Mouse (Mus musculus) heart, adult 18-20 months (tissue): ENCODE measurements around the gene Ydjc. TPM values are rescaled to one million over a fixed set of nuclear protein-coding genes. Genes with fewer than 3 reads are reported as not detected.
A peak's percentile ranks its signal among the peaks of the same experiment; 100 is the strongest.
"Not testable (repeated sequence)": the region's sequence is repeated elsewhere in the genome, so short reads cannot be mapped to it uniquely, and the experiment has no call there.

Experiments used
- DNase-seq, 2 experiments: peaks; one replicate each; pipeline ENCODE4 v3.0.0; 2021 to 2022; ENCODE audit warnings: mixed read lengths in 1 of 2
- total RNA-seq, 2 experiments: library from RNA; stranded (reverse); gene quantifications; 2 replicates each; pipeline ENCODE4 v1.2.3; 2021

Ydjc gene
- total RNA-seq, 2 experiments from 2014 or later, result 2.3 to 3.1 TPM

DNA sequence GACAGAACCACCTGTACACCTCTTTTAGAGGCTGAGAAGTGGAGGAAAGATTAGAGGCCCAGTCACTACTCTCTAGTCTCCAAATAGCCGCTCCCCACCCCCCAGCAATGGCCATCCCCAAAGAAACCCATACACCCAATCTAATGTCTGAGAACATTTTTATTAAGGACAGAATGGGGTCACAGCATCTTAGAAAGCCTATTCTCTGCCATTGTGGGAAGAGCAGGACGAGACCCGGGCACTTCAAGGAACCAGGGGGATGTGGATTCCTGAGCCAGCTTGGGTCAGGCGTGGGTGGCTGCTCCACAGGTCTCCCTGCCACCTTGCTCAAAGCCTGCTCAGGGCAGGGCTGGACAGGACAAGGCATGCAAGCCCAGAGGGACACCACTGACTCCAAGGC lies 7.5 kb downstream of the Ydjc start:
- no peak for DNase-seq

DNA sequence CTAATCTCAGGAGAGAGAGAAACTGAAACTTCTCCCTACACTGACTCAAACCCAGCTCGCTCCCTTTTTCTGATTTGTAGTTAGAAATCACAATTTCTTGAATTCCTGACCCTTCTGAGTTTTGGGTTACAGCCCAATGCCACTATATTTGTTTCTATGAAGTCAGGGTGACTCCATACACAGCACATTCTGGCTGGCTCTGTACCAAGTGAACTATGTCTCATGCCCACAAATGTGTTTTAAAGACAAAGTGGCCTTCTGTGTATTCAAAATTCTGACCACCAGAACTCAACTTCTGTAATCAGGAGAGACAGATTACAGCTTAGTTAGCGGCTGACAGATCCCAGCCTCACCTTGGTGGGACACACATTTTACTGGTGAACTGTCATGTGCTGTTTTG lies 9.9 kb downstream of the Ydjc start:
- DNase-seq, result no peak

DNA sequence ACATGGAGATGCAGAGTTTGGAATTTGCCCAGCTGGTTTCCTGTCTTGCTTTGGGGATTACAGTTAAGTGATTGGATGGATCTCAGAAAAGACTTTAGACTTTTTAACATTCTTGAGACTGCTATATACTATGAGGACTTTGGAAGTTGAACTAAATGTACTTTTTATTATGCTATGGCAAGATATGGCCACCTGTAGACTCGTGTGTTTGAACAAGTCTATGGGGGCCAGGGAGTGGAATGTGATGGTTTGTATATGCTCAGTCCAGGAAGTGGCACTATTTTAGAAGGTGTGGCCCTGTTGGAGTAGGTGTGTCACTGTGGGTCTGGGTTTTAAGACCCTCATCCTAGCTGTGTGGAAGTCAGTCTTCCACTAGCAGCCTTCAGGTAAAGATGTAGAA lies 21.1 kb downstream of the Ydjc start:
- DNase-seq, result not testable (repeated sequence)

DNA sequence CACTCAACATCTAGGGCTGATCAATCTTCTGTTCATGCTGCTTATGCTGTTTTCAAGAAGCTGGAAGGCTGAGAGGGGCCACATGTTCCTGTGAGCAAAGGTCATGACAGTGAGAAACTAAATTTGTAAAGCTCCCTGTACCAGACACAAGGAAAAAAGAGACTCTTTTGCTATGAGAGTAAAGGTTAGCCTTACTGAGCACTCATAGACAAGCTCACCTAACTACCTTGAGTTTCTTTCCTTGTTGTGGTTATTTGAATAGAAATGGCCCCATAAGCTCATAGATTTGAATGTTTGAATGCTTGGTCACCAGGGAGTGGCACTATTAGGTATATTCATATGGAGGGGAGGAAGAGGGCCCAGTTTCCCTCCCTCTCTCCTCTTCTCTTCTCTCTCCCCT lies 22.8 kb downstream of the Ydjc start:
- DNase-seq, result no peak

DNA sequence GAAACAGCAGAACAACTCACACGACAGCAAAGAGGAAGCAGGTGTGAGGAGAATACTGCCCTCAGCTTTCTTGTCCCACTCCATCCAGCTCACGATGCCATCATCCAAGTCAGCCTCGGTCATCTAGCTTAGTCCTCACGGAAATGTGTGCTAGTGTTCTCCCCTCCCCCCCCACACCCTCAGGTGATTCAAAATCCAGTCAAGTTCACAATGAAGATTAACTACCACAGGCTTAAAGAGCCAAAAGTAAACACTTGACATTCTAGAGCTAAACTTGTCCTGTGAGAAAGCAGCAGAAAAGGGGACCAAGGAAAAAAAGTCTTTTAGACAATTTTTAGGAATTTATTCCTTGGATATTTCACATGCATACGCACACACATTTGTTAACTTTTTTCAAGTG lies 23.6 kb downstream of the Ydjc start:
- DNase-seq, result no peak

DNA sequence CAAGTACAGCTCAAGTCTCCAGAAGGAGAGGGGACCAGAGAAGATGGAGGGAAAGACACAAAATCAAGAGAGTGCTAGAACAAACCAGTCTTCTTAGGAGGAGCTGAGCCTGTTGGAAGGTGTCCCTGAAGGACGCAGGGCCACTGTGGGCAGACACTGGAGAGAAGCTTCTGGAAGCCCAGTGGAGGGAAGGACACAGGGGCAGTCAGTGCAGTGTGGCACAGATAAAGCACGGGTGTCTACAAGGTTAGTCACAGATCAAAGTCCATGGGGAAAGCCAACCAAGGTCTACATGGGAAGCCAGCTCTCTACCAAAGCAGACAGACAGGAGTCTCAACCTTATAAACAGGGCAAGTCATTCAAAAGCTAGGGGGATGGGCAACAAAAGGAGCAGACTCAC lies 31.3 kb downstream of the Ydjc start:
- DNase-seq, result no peak

DNA sequence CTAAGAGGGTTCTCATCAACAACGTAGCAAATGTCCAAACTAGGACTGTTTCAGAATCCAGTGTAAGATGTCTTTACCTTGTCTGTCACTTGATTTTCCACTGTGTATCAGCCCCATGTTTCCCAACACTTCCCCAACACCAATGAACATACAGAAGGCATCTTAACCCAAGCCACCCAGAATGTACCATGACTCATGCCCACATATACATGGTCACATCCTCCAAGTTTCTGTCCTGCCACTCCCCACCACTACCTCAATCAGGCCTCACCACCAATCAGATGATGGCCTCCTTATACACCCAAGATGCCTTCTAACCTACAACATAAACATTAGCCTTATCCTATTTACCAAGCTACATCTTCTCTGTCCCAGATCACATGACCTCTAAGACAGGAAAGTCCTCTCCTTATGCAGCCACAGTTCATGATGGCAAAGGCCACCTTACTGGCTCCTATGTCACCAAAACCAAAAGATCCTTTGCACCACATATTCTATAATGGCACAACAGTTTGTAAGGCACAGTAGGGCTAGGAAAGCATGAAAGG lies 33.3 kb downstream of the Ydjc start:
- DNase-seq, result no peak

DNA sequence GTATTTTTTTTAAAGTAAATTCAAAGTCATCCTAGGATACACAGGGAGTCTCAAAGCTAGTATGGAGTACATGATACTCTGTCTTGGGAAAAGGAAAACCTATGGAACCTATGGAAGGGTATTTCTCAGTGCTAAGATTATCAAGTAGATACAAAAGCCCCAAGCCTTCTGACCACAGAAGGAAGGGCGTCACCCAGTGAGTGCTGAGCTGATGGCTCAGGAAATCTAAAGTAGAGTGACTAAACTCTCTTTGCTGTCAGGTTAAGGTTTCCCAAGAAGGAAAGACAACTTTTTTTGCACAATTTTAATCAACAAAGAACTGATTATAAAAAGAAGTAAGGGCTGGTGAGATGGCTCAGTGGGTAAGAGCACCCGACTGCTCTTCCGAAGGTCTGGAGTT lies 35.3 kb downstream of the Ydjc start:
- DNase-seq, result no peak

DNA sequence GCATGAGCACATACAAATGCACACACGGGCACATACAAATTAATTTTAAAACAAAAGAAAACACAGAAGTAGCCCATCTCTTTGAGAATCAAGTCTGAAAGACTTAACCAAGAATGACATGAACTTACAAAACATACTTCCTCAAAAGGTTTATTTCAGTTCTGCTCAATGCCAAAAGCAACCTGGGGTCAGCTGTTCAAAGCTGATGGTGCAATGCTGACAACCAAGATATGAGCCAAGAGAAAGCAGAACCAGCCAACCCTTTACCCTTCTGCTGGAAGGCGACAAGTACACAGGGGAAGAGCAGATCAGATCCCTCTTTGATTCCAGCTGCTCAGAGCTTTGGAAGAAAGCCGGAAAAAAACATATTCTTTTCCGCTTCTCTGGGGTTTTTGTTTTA lies 37.0 kb downstream of the Ydjc start:
- peak; percentile 46 to 79 for DNase-seq

DNA sequence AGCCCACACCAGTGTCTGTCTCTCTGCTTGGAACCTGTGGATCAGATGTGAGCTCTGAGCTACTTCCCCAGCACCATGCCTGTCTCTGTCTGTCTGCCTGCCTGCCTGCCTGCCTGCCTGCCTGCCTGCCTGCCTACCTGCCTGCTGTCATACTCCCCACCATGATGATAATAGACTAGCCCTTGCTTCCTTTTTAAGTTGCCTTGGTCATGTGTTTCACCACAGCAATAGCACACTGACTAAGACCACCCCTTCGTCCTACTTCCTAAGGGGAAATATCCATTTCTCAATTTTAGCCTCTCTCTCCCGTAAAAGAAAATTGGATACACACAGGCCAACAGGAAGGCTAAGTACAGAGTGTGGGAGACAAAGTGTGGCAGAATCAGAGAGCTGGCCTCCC lies 37.7 kb downstream of the Ydjc start:
- no peak for DNase-seq

DNA sequence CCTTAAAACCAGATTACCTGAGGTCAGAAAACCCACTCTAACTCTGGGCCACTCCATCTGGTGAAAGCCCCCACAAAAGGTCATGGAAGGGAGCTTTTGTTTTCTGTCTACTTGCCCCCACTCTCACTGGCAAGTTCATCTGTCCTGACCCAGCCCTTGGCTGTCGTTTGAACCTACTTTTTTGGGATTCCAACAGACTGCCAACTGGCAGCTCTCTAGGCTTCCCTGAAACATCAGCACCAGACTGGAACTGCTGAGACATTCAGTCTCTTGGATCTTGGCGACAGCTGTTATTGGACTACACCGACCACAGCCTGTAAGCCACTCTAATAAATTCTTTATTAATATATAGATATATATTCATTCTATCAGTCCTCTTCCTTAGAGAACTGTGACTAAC lies 38.6 kb downstream of the Ydjc start:
- DNase-seq, result peak; percentile 29 to 31

DNA sequence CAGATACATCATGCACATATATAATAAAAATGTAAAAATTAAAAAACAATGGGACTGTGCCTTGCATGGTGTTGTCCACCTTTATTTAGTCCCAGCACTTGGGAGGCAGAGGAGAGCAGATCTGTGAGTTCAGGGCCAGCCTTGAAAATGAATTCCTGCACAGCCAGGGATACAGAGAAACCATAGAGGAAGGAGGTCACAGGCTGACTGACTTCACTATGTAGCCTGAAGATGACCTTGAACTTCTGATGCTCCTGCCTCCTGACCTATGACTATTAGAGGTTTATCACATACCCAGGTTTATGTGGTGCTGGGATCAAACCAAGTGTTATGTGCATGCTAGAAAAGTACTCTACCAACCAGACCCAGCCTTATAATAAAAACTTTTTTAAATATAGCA lies 41.1 kb downstream of the Ydjc start:
- DNase-seq, result no peak

DNA sequence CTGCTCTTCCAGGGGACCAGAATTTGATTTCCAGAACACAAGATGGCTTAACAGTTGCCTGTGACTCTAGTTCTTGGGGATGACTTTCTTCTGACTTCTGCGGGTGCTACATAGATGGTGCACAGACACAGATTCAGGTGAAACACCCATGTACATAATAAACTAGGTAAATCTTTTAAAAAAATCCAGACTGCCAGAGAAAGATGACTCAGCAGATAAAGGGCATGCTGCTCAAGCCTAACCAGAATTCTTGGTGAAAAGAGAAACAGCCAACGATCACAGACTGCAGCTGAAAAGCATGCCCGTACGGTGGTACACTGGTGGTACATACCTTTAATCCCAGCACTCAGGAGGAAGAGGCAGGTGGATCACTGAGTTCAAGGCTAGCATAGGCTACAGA lies 49.4 kb downstream of the Ydjc start:
- no peak for DNase-seq

DNA sequence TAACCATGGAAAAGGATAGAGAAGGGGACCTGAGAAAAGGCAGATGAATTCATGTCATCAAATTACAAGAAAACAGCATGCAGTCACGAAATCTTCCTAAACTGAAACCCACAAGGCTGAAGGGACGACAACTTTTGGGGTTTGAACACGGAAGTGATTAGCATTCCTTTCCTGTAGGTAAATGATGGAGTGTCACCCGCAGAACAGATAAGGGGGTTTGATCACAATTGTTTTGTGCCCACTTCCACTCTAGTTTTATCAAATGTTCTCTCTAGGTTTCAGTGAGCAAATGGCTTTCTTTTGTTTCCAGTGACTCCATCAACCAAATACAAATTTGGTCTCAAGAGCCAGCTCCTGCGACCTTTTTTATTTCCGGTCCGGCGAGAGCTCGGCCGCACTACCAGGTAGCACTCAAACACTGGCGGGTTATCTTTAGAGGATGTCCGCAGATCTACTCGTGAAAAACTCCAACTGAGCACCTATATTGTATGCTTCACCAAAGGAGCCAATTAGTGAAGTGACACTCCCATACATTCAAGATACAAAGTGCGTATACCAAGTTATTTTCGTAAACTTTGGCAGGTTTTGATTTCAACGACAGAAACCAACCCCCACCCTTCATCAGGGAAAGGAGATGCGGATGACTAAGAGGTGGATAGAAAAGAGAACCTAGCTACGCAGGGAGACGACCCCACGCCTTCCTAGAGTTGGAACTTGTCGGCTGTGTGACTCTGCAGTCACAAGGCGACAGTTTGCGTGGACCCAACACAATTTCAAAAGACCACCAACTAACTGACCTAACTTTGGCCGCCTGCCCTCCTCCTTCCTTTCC lies 55.9 kb downstream of the Ydjc start:
- no peak for DNase-seq

DNA sequence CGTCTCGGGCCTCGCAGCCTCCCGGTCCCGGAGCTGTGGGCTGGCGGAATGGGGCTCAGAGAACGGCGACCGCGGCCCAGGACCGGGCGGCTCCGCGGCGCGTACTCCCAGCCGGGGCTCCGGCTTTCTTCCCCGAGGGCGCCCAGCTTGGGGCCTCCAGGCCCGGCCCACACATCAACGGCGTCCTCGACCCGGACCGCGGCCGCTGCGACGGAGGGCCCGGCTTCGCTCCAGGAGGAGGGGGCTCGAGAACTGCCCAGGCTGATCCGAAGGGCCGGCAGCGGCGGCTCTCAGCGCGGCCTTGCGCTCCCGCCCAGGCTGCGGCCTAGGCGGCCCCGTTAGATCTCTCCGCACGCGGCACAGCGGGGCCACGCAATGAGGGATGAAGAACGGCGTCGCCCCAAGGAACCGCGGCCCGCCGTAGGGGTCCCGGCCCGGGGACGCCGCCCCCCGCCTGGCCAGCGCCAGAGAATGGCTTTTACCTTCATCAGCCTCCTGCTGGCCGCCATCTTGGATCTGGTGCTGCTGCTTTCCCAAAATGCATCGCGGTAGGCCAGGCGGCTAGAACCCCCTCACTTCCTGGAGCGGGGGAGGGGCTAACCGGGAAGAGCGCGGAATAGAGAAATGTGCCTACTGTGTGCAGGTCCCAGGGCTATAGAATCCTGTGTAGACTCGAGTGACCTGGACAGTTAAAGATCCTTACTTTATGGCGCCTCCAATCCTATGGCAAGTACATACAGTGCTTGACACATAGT lies 56.7 kb downstream of the Ydjc start:
- peak; percentile 90 to 91 for DNase-seq

DNA sequence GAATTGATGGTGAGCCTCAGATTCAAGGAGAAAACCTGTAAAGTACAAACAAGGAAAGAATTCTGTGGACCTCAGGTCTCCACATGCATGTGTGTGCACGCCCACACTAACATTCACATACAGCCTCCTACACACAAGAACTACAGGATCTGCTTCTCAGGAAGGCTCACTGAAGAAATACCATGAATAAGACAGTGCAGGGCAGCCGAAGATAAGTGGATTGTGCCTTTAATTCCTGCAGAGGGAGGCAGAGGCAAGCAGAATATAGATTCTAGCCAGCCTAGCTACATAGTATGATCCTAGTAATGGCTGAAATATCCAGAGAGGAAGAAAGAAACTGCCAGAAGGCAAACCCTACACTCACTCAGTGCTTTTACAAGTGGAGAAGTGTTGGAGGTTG lies 57.6 kb downstream of the Ydjc start:
- no peak for DNase-seq

DNA sequence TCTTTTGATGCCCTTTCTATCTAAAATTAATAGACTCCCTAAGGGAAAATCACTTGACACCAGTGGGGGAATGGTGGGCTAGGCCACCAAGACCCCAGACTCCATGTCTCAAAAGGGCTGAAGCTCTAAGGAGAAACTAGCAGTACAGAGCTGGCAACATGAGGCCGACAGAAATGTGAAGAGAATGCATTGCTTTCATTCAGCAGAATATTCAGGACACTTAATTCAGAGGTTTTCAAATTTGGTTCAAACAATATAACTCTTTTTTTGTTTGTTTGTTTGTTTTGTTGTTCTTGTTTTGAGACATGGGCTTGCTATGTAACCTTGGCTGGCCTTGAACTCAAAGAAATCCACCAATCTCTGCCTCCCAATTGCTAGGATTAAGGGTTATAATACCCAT lies 58.1 kb downstream of the Ydjc start, which contains the start of gene Ube2l3:
Gene Ube2l3 (minus strand): TSS at position 101 of the 400 bp plus-strand sequence.
- DNase-seq, result no peak

DNA sequence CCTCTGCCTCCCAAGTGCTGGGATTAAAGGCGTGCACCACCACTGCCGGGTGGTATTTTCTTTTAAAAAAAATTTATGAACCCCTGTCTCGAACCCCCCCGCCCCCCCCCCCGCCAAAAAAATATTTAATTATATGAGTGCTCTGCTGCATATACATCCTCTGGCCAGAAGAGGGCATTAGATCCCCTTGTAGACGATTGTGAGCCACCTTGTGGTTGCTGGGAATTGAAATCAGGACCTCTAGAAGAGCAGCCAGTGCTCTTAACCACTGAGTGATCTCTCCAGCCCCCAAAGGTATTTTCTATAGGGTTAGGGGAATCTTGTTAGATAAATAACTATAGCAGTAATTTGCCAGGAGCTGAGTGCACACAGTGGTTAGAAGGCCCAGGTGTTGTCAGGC lies 60.6 kb downstream of the Ydjc start:
- peak; percentile 37 to 50 for DNase-seq

DNA sequence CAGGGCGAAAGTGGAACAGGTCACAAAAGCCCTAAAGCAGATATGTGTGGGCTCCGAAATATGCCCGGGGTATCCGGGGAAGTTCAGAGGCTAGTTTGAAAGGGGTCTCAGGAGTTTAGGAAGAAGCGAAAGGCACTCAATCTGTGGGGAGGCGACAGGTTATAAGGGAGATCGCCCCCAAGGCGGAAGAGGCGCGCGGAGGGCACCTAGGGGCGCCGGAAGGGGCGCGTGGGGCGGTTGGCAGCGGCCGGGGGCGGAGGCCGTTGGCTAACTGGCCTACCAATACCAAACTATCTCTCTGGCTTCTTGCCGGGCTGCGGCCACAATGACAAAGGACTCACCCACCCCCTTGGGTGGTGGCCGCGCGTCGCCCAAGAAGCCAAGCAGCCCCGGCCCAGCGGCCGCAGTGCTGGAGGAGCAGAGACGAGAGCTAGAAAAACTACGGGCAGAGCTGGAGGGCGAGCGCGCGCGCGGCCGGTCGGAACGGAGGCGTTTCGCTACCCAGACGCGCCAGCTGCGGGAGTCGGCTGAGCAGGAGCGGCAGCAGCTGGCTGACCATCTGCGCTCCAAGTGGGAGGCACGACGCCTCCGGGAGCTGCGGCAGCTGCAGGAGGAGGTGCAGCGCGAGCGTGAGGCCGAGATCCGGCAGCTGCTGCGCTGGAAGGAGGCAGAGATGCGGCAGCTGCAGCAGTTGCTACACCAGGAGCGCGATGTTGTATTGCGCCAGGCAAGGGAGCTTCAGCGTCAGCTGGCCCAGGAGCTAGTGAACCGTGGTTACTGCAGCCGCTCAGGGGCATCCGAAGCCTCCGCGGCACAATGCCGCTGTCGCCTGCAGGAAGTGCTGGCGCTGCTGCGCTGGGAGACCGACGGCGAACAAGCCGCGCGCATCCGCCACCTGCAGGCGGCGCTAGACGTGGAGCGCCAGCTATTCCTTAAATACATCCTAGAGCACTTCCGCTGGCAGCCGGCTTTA lies 64.3 kb downstream of the Ydjc start, which contains the start of gene Rimbp3:
Gene Rimbp3 (plus strand): TSS at position 215 of the 973 bp plus-strand sequence.
- DNase-seq, result peak; percentile 85 to 87

DNA sequence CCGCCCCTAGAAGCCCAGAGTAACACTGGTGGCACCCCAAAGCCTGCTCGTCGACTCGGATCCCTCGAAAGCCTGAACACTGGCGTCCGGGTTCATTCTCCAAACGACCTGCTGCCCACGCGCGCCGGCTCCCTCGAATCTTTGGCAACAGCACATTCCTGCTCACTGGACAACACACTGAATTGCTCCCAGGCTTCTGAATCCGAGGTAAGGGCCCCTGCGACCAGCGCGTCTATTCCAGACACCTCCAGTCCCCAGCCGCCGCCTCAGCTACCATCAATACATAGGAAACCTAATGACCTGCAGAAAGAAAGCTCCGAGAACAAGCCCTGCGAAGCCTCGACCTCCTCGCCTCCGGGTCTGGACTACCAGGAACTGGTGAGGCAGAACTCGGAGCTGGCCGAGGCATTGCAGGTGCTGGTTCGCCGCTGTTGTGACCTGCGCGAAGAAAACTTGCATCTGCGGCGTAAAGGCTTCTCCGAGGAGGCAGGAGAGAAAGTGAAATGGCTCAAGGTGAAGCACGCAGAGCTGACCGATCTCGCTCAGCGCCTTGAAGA lies 65.1 kb downstream of the Ydjc start:
- DNase-seq, result no peak
